Mouse (Mus musculus) neural tube, embryonic 12.5 days (tissue): ENCODE measurements around the gene Hoxa10. TPM values are rescaled to one million over a fixed set of nuclear protein-coding genes. Genes with fewer than 3 reads are reported as not detected.
A peak's percentile ranks its signal among the peaks of the same experiment; 100 is the strongest.

Source experiments
- ATAC-seq: fragments of 200-750 bp; cut with Nextera tagmentation; 2 replicates; pipeline ENCODE4 v1.8.0; 2017; ENCODE audit warnings: low read depth, mild to moderate bottlenecking, moderate TSS enrichment, moderate library complexity; ENCODE audit not compliant: low FRiP score
- H3K27ac ChIP-seq: fragments of 300-500 bp; sonication (generic); 2 replicates; pipeline ENCODE4 v1.5.1; 2016
- H3K27me3 ChIP-seq: fragments of 300-500 bp; sonication (generic); replicated peaks from 2 replicates; pipeline ENCODE4 v1.6.1; 2016; ENCODE audit warnings: mild to moderate bottlenecking
- H3K36me3 ChIP-seq: fragments of 300-500 bp; sonication (generic); 2 replicates; pipeline ENCODE4 v1.6.1; 2016; ENCODE audit warnings: mild to moderate bottlenecking
- H3K4me1 ChIP-seq: fragments of 300-500 bp; sonication (generic); 2 replicates; pipeline ENCODE4 v1.6.1; 2016
- H3K4me2 ChIP-seq: fragments of 300-500 bp; sonication (generic); replicated peaks from 2 replicates; pipeline ENCODE4 v1.6.1; 2016; ENCODE audit warnings: mild to moderate bottlenecking
- H3K4me3 ChIP-seq: fragments of 300-500 bp; sonication (generic); 2 replicates; pipeline ENCODE4 v1.5.1; 2016
- H3K9ac ChIP-seq: fragments of 300-500 bp; sonication (generic); 2 replicates; pipeline ENCODE4 v1.6.1; 2016; ENCODE audit warnings: mild to moderate bottlenecking
- H3K9me3 ChIP-seq: fragments of 300-500 bp; sonication (generic); 2 replicates; pipeline ENCODE4 v1.6.1; 2016; ENCODE audit warnings: mild to moderate bottlenecking
- WGBS: fragments of 180-500 bp; shearing (Covaris S2); methylation state at CpG from one replicate; pipeline ENCODE4 v1.1.7; 2016; 5-methylcytosine and 5-hydroxymethylcytosine counted together
- polyA plus RNA-seq: library from polyadenylated mRNA; unstranded; fragments of >200 nt; fragmentation: Nextera tagmentation; extraction: Ambion mirVana; gene quantifications from 2 replicates; pipeline ENCODE4 v1.2.1, GENCODE M21; 2016

Hoxa10 gene
- polyA plus RNA-seq, 1 experiment from 2014 or later, result 108 TPM

- no peaks in the 10 kb centered on the region for H3K36me3 ChIP-seq
- no peaks in the 10 kb centered on the region; the same call in 1 of the 2 replicates for H3K4me1 ChIP-seq
- H3K9ac ChIP-seq, result peak overlapping the region; percentile 43
- peaks cover 92% of the 10 kb centered on the region for H3K27me3 ChIP-seq
- peak overlapping the region; percentile 18 for H3K4me3 ChIP-seq
- no peaks in the 10 kb centered on the region for H3K9me3 ChIP-seq
- 2% methylated on average over 27 of the region's 27 CpGs for WGBS
- H3K27ac ChIP-seq, result 0 out of 2 replicates have a peak overlapping the region, but pooled peaks have one; percentile 50
- no peak for ATAC-seq
- H3K4me2 ChIP-seq, result peak overlapping the region; percentile 50
These were observed 8.2 kb upstream of the Hoxa10 start for GRCm38 (mm10) chr6:52248638-52249414.

GRCm38 (mm10) chr6:52247766-52248637, 7.3 kb upstream of the Hoxa10 start:
- Histone ChIP-seq H3K4me1 (no peaks in the 10 kb centered on the region; the same call in 1 of the 2 replicates), H3K9me3 (no peaks in the 10 kb centered on the region), H3K36me3 (no peaks in the 10 kb centered on the region), H3K27me3 (peaks cover 92% of the 10 kb centered on the region), H3K9ac (peak overlapping the region; percentile 41), H3K27ac (peak overlapping the region; percentile 50; the same call in 1 of the 2 replicates), H3K4me2 (peak overlapping the region; percentile 50), H3K4me3 (peak overlapping the region; percentile 18)
- 0 out of 2 replicates have a peak, but pooled peaks have one; percentile 3 for ATAC-seq
- WGBS, result under 1% methylated on average over 23 of the region's 23 CpGs

- Histone ChIP-seq H3K4me1 (no peaks in the 10 kb centered on the region; the same call in 1 of the 2 replicates), H3K9ac (peak overlapping the region; percentile 63), H3K4me3 (peak overlapping the region; percentile 39), H3K27me3 (peaks cover 91% of the 10 kb centered on the region), H3K9me3 (no peaks in the 10 kb centered on the region), H3K4me2 (peak overlapping the region; percentile 58), H3K36me3 (no peaks in the 10 kb centered on the region), H3K27ac (no peak overlapping the region)
- 5% methylated on average over 3 of the region's 3 CpGs for WGBS
- no peak for ATAC-seq
These were observed 6.3 kb upstream of the Hoxa10 start for GRCm38 (mm10) chr6:52246916-52247315.

- Histone ChIP-seq H3K4me1 (no peaks in the 10 kb centered on the region; the same call in 1 of the 2 replicates), H3K4me2 (peak overlapping the region; percentile 58), H3K36me3 (no peaks in the 10 kb centered on the region), H3K9me3 (no peaks in the 10 kb centered on the region), H3K27ac (no peak overlapping the region), H3K9ac (peak overlapping the region; percentile 63), H3K4me3 (peak overlapping the region; percentile 39), H3K27me3 (peaks cover 91% of the 10 kb centered on the region)
- ATAC-seq, result no peak
- WGBS, result under 1% methylated on average over 26 of the region's 26 CpGs
These were observed 5.7 kb upstream of the Hoxa10 start for GRCm38 (mm10) chr6:52246403-52246803.

- peak within 1 kb of the TSS; percentile 46; the same call in 1 of the 2 replicates for H3K27ac ChIP-seq
- no peak for ATAC-seq
- H3K27me3 ChIP-seq, result peaks cover 91% of the 10 kb centered on the region
- no peaks in the 10 kb centered on the region for H3K9me3 ChIP-seq
- H3K4me2 ChIP-seq, result peak within 1 kb of the TSS; percentile 58
- WGBS, result under 1% methylated on average over 20 of the region's 20 CpGs
- H3K9ac ChIP-seq, result peak within 1 kb of the TSS; percentile 64
- peaks cover 6% of the 10 kb centered on the region; the same call in 1 of the 2 replicates for H3K4me1 ChIP-seq
- H3K36me3 ChIP-seq, result no peaks in the 10 kb centered on the region
- H3K4me3 ChIP-seq, result peak within 1 kb of the TSS; percentile 39
These were observed 5.1 kb upstream of the Hoxa10 start, which contains the start of gene Hoxa11 for GRCm38 (mm10) chr6:52245757-52246142. TSS of gene Hoxa11 (minus strand) at chr6:52245810.

- H3K27me3 ChIP-seq, result peaks cover 88% of the 10 kb centered on the region
- peak overlapping the region; percentile 64 for H3K9ac ChIP-seq
- peak overlapping the region; percentile 46; the same call in 1 of the 2 replicates for H3K27ac ChIP-seq
- WGBS, result under 1% methylated on average over 71 of the region's 71 CpGs
- peak overlapping the region; percentile 58 for H3K4me2 ChIP-seq
- H3K9me3 ChIP-seq, result no peaks in the 10 kb centered on the region
- H3K36me3 ChIP-seq, result no peaks in the 10 kb centered on the region
- H3K4me3 ChIP-seq, result peak overlapping the region; percentile 39
- H3K4me1 ChIP-seq, result peaks cover 9% of the 10 kb centered on the region; the same call in 1 of the 2 replicates
- ATAC-seq, result no peak
These were observed 4.5 kb upstream of the Hoxa10 start for GRCm38 (mm10) chr6:52245040-52245756.

- H3K4me3 ChIP-seq, result peak overlapping the region; percentile 39
- H3K27me3 ChIP-seq, result peaks cover 88% of the 10 kb centered on the region
- peak overlapping the region; percentile 64 for H3K9ac ChIP-seq
- H3K9me3 ChIP-seq, result no peaks in the 10 kb centered on the region
- H3K4me2 ChIP-seq, result peak overlapping the region; percentile 58
- under 1% methylated on average over 23 of the region's 23 CpGs for WGBS
- H3K27ac ChIP-seq, result 0 out of 2 replicates have a peak overlapping the region, but pooled peaks have one; percentile 46
- ATAC-seq, result no peak
- H3K36me3 ChIP-seq, result no peaks in the 10 kb centered on the region
- peaks cover 9% of the 10 kb centered on the region; the same call in 1 of the 2 replicates for H3K4me1 ChIP-seq
These were observed 3.9 kb upstream of the Hoxa10 start for GRCm38 (mm10) chr6:52244471-52245039.

- under 1% methylated on average over 12 of the region's 12 CpGs for WGBS
- peak overlapping the region; percentile 64 for H3K9ac ChIP-seq
- peaks cover 9% of the 10 kb centered on the region; the same call in 1 of the 2 replicates for H3K4me1 ChIP-seq
- H3K27ac ChIP-seq, result 0 out of 2 replicates have a peak overlapping the region, but pooled peaks have one; percentile 10
- peak overlapping the region; percentile 58 for H3K4me2 ChIP-seq
- peak overlapping the region; percentile 39 for H3K4me3 ChIP-seq
- ATAC-seq, result no peak
- no peaks in the 10 kb centered on the region for H3K36me3 ChIP-seq
- peaks cover 83% of the 10 kb centered on the region for H3K27me3 ChIP-seq
- H3K9me3 ChIP-seq, result no peaks in the 10 kb centered on the region
These were observed 3.0 kb upstream of the Hoxa10 start for GRCm38 (mm10) chr6:52243681-52244121.

GRCm38 (mm10) chr6:52242801-52243332, 2.2 kb upstream of the Hoxa10 start:
- no peak overlapping the region for H3K27ac ChIP-seq
- peak overlapping the region; percentile 39; the same call in 1 of the 2 replicates for H3K4me3 ChIP-seq
- ATAC-seq, result no peak
- peaks cover 75% of the 10 kb centered on the region for H3K27me3 ChIP-seq
- H3K4me1 ChIP-seq, result 0 out of 2 replicates have a peak, but pooled peaks cover 9% of the 10 kb centered on the region
- WGBS, result 6% methylated on average over 4 of the region's 4 CpGs
- peak overlapping the region; percentile 58 for H3K4me2 ChIP-seq
- no peaks in the 10 kb centered on the region for H3K36me3 ChIP-seq
- peak overlapping the region; percentile 64 for H3K9ac ChIP-seq
- H3K9me3 ChIP-seq, result no peaks in the 10 kb centered on the region

- H3K36me3 ChIP-seq, result no peaks in the 10 kb centered on the region
- H3K4me3 ChIP-seq, result peak overlapping the region; percentile 46; the same call in 1 of the 2 replicates
- peak; percentile 14; the same call in 1 of the 2 replicates for ATAC-seq
- peak overlapping the region; percentile 74 for H3K4me2 ChIP-seq
- H3K4me1 ChIP-seq, result 0 out of 2 replicates have a peak, but pooled peaks cover 14% of the 10 kb centered on the region
- WGBS, result 3% methylated on average over 9 of the region's 9 CpGs
- peak overlapping the region; percentile 86 for H3K9ac ChIP-seq
- H3K9me3 ChIP-seq, result no peaks in the 10 kb centered on the region
- H3K27me3 ChIP-seq, result peaks cover 79% of the 10 kb centered on the region
- H3K27ac ChIP-seq, result peak overlapping the region; percentile 29; the same call in 1 of the 2 replicates
These were observed 457 bp upstream of the Hoxa10 start for GRCm38 (mm10) chr6:52241001-52241621.
